Mouse (Mus musculus) frontal cortex, postnatal 36 days (tissue): ENCODE results near the gene Tekt4.

ENCODE experiments used
- DNase-seq, 2 experiments: peaks; one replicate each; pipeline ENCODE4 v3.0.0; 2022; ENCODE audit warnings: low spot score in 2 of 2

Gene Tekt4

DNA sequence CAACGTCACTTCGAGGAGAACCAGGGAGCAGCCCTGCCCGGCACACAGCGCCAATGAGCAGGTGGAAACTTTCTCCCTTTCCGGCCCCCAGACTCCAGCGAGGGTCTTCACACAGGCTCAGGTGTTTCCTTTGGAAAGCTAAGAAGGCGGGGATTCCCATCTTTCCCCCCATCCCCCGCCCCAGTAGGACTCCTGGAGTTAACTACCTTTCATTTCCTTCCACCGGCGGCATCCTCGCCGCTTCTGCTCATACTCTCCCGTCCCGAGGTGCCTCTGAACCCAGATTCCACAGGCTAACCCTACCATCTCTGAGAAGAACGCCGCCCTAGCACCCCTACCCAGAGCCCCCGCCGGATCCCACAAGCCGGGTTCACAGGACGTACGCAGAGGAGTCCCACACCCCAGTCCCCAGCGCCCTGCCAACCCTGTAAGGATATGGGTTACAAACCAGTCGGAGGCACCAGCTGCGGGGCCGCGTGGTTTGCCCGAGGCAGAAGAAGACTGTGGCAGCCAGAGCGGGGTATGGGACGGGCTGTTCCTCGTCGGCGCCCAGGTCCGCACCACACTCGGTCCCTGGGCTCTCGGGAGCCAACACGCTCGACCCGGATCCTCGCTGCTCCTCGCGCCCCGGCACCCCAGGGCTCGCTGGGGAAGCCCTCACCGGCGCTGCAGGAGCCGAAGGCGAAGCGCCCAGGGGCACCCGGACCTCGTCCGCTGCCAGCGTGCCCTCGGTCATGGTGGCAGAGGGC is 21.8 kb upstream of the Tekt4 start:
- DNase-seq, result peak; percentile 39 to 55

DNA sequence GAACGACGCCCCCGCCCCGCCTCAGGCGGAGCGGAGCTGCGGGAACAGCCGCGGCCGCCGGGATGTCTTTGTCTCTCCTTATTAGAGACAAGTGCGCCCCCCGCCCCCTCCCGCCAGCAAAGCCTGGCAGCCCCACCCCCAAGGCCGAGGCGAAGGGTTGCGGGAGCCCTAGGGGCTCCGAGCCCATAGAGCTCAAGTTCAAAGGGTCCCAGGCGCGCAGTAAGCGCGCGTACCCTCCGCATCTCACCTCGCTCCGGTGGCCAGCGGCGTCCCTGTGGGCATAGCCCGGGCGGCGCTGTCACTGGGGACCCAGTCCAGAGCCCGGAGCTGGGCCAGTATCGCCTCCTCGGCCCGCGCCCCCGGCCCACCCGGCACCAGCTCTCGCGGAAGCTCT is 21.2 kb upstream of the Tekt4 start:
- DNase-seq, result no peak

DNA sequence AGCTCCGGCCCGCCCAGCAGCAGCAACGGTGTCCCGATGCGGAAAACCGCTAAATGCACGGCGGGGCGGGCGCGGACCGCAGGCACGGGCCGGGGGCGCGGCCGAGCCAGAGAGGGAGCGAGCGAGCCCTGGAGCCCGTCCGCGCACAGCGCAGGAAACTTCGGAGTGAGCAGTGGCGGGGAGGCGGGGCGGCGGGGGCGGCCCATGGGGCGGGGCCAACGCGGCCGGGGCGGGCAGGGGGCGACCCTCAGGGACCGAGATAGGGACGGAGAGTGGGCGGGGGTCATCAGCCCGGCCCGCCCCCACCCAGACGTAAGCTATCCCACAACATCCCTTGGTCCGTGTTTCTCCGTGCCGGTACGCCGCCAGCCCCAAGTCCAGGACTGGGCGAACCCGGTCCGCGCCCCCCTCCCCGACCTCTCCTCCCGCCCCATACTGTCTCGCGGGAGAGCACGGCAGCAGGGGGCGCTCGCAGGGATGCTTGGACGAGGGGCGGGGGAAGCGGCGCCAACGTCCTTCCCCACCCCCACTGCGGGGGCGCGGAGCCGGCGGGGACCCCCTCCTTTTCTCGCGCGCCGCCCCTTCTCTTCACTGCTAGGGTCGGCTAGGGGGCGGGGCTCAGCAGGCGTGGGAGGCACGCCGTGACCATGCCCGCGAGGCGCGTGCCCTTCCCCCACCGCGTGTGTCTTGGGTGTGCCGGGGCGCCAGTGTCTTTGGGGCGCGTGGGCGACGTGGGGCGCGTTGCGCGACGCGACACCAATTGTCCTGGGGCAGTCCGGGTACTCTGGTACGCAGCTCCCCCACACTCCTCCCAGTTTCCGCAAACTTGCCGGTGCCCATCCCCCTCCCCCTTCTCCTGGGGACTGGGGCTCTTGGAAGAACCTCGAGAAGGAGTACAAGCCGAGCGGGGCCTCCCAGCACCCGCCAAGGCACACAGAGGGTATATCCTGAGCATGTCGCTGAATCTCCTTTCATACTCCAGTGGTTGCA is 20.5 kb upstream of the Tekt4 start, which contains the start of gene Cacna1h:
TSS of gene Cacna1h (minus strand) at position 167 of the 990 bp plus-strand sequence.
- peak; percentile 61 to 65 for DNase-seq

DNA sequence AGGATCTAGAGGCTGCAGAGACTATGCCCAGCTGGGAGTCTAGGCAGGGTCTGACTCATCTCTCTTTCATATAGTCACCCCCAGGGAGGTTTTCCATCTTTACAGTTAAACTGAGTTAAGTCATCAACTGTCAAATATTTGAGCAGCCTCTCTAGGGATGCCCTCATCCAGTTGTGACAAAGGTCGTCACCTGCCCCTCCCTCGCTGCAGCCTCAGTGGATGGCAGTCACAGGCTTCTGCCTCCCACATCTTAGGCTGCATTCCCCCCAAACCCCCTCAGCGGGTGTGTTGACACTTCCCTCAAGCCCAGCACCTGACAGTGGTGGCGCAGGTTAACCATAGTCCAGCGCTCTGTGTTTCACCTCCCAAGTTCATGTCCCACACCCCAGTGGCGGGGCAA is 13.0 kb upstream of the Tekt4 start:
- no peak for DNase-seq

DNA sequence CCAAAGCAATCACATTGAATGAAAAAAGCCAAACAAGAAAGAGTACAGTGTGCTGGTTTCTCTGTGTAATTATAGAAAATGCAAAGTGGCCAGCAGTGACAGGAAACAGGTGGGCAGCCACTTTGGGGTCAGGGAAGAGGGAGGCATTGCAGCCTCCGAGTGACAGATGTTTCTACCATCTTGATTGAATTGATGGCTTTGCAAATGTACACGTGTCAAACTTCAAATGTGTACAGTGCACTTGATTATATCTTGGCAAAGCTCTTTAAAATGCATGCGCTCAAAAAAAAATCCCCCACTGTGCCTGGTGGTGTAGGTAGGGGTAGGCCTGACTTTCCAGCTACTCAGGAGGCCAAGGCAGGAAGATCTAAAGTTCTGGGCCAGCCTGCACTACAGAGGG is 11.5 kb upstream of the Tekt4 start:
- no peak for DNase-seq

DNA sequence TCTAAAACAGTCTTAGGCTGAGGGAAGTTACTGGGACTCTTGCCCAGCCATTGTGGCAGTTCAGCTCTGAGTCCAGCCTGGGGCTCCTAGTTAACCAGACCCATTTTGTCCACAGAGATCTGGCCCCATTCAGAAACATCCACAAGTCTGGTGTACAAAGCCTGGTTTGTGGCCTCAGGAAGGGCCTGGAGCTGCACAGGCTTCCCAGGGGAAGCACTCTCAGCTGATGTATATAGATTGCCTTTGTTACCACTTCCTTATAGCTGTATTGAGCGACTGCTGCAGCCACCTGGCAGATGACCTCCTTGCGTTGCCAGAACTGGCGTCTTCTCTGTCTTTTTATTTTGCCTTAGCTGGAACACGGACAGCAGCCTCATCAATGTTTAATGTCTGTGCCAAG is 9.3 kb upstream of the Tekt4 start:
- DNase-seq, result no peak

DNA sequence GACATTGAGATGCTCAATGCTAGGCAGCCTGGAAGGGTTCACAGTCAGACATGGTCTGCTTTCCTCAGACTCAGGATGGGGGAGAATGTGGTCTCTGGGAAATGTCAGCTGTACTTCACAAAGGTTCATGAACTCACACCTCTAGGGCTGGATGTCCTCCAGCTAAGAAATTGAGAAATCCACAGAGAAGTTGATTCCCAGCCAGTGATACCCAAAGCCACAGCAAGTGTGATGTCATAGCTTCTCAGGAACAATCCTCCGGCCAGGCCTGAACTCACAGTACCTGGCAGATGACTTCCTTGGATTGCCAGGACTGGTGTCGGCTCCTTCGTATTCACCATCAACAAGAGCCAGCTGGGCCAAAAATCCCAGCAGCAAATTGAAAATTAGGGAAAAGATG is 8.6 kb upstream of the Tekt4 start:
- no peak for DNase-seq

DNA sequence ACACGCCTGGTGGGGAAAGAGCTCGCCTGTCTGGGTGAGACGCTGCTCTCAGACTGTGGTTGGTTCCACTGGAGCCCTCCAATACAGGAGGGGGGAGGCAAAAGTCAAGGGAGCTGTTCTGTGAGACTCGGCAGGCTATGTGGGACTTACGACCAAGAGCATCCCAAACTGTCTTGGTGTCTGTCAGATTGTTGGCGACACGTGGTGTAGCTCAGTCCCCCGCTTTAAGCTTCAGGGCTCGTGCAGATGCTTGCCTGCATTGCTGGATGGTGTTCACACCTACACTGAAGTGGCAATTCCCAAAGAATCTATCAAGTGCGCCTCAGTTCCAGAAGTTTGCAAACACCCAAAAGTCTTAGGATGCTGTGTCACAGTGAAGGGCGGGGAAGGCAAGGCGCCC is 6.5 kb upstream of the Tekt4 start:
- no peak for DNase-seq

DNA sequence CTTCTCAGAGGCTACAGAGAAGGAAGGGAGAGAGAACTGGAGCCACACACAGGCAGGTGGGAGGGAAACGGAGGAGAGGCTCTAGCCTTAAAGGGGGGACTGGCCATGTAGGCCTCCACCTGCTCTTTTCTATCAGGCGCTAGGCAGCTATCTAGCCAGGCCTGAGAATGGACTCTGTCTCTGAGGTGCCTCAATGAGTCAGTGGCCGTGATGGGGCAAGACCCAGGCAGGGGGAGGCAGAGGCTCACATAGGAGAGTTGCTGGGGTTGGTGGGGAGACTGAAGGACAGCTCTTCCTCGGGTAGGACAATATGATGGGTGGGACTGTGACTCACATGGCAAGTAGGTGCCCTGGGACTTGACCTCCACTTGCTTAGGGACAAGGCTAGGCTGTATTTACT is 4.1 kb upstream of the Tekt4 start:
- no peak for DNase-seq

DNA sequence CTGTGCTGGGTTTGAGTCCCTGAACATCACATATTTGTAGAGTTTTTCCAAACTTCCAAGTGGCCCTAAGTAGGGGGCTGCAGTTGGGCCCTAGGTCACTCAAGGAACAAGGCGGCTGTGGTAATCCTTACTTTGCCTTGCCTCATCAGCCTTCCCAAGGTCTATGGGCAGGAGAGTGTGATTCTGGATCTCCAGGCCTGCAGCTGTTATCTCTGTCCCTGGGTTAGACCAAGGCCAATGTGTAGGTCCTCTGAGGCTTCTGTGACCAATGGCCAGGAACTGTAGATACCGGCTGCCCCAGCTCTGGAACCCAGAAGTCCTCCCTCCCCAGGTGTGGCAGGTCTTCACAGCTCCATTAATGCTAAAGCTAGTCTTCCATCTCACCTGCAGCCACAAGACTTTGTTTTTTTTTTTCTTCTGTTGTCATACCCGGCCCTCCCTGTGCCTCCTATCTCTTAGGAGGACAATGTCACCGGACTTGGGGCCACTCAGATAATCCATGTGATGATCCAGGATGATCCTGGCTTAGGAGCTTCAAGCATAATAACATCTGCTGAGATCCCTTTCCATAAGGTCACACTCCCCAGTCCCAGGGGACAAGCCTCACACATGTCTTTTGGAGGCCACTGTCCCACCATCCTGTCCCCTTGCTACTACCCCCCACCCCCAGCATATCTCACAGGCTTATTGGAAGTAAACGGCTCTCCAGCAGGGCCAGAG is 2.0 kb upstream of the Tekt4 start:
- DNase-seq, result no peak

DNA sequence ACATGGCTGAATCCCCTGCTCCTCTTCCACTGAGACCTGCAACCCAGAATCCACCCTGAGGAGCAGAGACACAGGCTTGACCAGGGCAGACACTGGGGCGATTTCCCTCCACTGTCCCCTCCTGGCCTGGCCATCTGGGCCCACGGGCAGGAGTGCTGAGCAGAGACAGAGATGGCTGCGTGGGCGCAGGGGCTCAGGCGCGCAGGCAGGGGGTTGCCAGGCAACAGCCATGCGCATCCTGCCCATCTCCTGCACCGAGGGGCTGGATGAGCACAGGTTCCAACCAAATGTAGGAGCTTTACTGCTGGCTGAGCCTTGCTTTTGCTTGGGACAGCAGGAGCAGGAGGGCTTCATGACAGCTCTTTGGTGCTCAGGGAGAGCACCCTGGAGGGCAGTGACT is 2.1 kb downstream of the Tekt4 start:
- peak; percentile 65 to 79 for DNase-seq

DNA sequence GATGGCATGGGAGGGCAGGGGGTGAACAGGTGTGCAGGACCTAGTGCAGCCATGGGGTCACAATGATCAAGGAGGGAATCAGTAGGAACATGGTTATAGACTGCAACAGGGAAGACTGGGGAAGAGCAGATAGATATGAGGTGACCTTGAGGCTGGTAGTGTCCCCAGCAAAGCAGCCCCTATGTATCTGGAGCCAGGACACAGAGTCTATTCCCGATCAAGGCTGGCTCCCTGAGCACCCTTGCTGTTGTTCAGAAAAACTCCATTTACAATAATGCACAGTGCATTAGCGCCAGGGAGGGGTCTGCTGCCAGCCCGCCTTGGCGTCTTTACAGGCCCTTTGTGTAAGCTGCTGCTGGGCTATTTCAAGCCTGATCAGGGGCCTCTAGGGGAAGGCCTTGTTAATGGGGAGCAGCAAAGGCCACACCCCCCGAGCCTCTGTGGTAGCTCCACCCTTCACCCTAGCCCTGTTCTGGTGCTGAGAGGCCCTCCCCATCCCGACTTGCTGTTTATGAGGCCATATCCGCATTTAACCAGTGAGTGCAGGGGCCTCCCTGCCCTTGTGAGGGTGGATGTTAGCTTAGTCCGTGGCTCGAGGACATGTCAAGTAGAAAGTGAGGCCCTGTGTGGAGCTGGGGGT is 7.9 kb downstream of the Tekt4 start:
- DNase-seq, result no peak

DNA sequence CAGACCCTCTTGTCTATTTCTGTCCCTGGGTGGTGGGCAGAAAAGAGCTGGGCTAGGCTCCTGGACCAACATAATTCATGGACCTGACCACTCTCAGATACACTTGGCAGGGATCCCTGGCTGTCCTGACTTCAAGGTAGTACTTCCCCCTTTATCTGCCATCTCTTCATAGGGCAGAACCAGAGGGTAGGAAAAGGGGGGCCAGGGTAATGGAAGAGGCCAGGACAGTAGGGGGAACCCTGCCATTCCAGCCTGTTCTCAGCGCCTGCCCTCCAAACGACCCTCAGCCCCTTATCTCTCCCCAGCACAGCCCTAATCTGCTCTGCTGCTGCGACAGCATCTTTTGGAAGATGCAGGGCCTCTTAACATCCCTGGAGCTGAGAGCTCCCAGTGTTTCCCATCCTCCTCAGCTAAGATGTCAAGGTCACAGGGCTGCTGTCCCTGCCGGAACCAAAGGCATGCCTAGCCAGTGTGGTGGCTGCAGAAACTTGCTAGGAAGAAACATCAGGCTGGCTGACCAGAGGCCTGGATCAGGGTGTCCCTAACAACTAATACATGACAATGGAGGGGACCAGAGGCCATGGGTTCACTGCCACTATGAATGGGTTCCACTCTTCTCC is 9.0 kb downstream of the Tekt4 start:
- no peak for DNase-seq

DNA sequence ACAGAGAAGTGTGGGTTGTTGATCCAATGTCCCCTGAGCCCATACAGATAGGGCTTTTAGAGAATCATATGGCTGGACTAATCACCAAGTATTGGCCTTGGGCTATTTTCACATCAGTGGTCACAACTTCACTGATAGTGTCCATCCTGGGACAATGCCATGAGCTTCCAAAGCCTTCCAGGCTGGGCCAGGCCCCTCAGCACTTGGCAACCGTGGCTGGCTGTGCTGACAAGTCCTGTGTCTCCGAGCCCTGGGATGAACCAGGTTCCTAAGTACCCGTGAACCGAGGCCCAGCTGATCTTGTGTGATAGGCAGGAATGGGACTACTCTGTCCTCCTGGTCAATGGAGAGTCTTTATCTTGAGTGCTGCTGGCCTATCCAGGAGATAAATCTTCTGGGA is 9.7 kb downstream of the Tekt4 start:
- no peak for DNase-seq

DNA sequence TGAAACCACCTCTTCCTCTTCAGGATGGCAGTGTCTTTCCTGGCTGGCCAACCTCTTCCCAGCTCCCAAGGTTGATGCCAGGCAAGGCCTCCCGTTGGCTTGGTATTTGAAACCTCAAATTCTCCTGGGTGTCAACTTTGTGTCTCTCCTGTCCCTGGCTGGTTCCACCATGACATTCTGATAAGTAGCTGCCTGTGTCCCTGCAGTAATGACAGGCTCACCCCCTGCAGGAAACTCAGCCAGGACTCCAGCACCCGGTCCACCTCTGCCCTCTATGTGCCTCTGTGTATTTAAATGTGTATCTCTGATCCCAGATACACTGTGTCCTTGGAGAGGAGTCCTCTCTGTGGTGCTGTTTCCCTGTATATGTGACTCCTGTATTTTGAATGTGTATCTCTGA is 11.8 kb downstream of the Tekt4 start:
- no peak for DNase-seq

DNA sequence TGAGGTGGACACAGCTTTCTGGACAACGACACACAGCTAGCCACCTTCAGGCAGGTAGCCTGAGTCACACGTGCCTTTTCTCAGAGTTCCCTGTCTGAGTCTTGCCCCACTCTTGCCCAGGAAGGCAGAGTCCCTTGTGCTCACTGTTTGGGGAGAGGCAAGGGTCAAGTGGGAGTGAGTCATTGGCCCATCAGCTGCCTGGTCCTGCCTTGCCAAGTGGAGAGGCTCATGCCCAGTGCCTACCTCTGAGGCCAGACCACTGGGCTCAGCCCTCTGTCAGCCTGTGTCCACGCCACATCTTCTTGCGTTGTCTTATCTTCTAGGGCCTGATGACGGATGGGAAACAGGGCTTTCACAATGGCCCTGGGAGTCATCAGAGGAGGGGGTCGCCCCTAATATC is 13.4 kb downstream of the Tekt4 start:
- no peak for DNase-seq

DNA sequence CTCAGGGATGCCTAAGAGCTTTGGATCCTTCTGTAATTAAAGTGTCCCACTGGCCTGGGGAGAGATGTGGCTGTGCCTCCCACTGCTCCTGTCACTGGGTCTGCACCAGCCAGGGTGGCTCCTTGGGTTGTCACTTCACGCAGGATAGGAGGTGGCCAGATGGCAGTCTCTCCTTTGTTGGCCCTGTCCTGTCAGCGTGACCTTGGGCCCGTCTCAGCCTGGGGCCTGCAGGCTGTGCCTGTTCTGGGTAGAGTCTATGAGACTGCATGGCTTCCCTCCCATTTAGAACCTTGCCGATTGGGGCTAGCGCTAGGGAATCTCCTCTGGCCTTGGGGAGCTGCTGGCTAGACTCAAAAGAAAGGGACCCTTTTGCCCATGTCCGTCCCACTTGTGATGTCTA is 13.9 kb downstream of the Tekt4 start:
- DNase-seq, result no peak

DNA sequence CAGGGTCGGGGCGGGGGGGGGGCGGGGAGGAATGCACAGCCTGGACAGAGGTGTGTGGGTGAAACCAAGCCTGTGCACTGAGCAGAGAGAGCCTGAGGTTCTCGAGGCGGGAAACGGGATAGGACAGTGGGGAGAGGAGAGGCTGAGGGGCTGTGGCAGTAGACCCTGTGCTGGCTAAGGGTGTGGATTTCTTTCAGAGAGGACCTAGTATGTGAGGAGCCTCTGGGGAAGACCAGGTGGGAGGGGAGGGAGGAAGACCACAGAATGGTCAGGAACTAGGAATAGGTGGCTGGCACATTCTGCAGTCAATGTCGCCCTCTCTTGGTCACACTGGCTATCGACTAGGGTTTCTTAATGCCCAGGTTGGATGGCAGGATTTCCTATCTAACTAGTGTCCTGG is 15.4 kb downstream of the Tekt4 start:
- peak; percentile 74 to 83 for DNase-seq

DNA sequence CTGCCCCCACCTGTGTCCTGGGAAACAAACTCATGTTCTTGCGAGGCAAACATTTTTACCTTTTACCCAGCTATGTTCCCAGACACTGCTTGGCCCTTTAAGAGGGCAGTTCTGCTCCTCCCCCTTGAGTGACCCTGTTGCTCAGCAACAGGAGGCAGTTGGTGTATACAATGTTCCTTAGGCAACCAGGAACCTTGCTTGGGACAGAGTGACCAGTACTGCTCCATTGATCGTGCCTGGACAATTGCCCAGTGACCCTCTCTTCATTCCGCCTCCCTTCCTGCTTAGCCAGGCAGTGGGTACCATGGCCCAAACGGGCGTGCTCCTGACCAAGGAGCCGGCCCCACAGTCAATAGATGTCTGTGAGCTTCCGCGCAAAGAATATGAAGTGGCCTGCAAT is 17.0 kb downstream of the Tekt4 start:
- DNase-seq, result no peak

DNA sequence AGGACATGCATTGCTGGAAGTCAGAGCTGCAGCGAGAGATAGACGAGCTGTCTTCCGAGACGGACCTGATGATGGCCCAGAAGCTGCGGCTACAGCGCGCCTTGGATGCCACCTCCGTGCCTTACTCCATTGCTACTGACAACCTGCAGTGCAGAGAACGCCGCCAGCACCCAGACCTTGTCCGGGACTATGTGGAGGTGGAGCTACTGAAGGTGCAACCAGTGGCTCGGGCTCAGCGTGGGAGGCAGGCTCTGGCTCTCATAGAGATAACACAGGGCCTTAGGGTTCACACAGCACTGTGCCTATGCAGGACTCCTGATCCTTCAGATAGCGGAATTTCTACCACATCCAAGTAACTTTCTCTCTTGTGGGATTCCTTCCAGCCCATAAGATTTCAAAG is 17.6 kb downstream of the Tekt4 start:
- DNase-seq, result no peak

DNA sequence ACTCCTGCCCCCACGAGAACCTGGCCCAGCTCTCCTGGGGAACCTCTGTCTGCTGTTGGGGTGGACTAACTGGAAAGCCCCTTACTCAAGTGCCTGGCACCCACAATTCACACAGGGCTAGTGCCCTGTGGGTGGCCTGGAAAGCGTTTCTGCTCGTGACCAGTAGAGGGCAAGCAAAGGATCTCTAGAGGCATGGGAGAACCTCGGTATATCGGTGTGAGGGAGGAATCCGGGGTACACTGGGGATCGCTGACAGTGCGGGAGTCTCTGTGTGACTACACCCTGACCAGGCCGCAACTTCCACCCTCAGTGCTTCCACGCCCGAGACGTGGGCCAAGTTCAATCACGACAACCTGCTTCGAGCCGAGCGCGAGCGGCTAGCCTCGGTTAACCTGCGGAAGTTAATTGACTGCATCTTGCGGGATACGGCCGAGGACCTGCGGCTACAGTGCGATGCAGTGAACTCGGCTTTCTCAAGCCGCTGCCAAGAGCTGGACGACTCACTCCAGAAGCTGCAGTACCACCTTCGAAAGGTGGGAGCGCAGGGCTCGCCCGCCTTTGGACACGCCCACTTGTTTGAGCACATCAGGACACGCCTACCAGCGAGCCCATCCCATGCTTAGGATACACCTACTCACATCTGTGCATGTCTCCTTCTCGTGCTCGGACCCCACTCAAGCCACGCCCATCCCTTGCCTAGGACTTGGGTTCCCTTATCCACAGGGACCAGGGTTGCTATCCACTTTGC is 20.1 kb downstream of the Tekt4 start:
- DNase-seq, result peak; percentile 63 to 68
